34 mouse cellular contexts compared by ENCODE assay signal in genomic region chr4:39474291-39474690, GRCm38 (mm10). TPM values are rescaled to one million over a fixed set of nuclear protein-coding genes. Genes with fewer than 3 reads are reported as not detected.
"Had no signal": no experiment of that assay in that cellular context is flagged by ENCODE, and none has a peak within 500 bp of the region (broad histone marks: within the 10 kb centered on the region; RNA-seq: fewer than 3 reads in every experiment).

No protein-coding gene starts in this region.

- H3K36me3 ChIP-seq: heart, embryonic 13.5 days; heart, embryonic 15.5 days; hindbrain, embryonic 13.5 days; hindbrain, embryonic 15.5 days; limb, embryonic 10.5 days; limb, embryonic 12.5 days had no signal

- H3K4me2 ChIP-seq: heart, embryonic 11.5 days; heart, embryonic 13.5 days; heart, embryonic 15.5 days; hindbrain, embryonic 13.5 days; hindbrain, embryonic 15.5 days; limb, embryonic 12.5 days had no signal

- ATAC-seq: hindbrain, postnatal 0 days; intestine, embryonic 16.5 days had no signal

- H3K4me1 ChIP-seq: heart, embryonic 13.5 days; heart, embryonic 15.5 days; hindbrain, embryonic 13.5 days; hindbrain, embryonic 15.5 days; limb, embryonic 10.5 days; limb, embryonic 12.5 days had no signal

- H3K9ac ChIP-seq: heart, embryonic 13.5 days; heart, embryonic 15.5 days; hindbrain, embryonic 13.5 days; hindbrain, embryonic 15.5 days; limb, embryonic 12.5 days had no signal

- H3K27me3 ChIP-seq: heart, embryonic 13.5 days; heart, embryonic 15.5 days; hindbrain, embryonic 13.5 days; hindbrain, embryonic 15.5 days; limb, embryonic 12.5 days had no signal

- DNase-seq: gastrocnemius, postnatal 14 days; gastrocnemius, postnatal 36 days; heart, adult 11 months; heart, adult 2 months; heart, postnatal 14 days; heart, postnatal 36 days; kidney, adult 11 months; kidney, adult 8-10 months; kidney, postnatal 10 days; kidney, postnatal 25 days; kidney, postnatal 4 days; liver had no signal

- H3K9me3 ChIP-seq: heart, embryonic 13.5 days; heart, embryonic 15.5 days; hindbrain, embryonic 13.5 days; hindbrain, embryonic 15.5 days; limb, embryonic 10.5 days; limb, embryonic 12.5 days had no signal

- H3K4me3 ChIP-seq: heart, adult 2 months; heart, embryonic 13.5 days; heart, embryonic 15.5 days; hindbrain, embryonic 13.5 days; hindbrain, embryonic 15.5 days; layer of hippocampus, adult 2 months; left cerebral cortex, adult 2 months; limb, embryonic 10.5 days; limb, embryonic 12.5 days had no signal

- H3K27ac ChIP-seq: heart, adult 2 months; heart, embryonic 13.5 days; heart, embryonic 15.5 days; hindbrain, embryonic 13.5 days; hindbrain, embryonic 15.5 days; hindbrain, postnatal 0 days; layer of hippocampus, adult 2 months; left cerebral cortex, adult 2 months; limb, embryonic 10.5 days; limb, embryonic 12.5 days had no signal

RNA-seq across cellular contexts. Expression of gene 1700009N14Rik, which starts 24.2 kb away (rescaled TPM):
- total RNA-seq: gastrocnemius, adult 18-20 months; gastrocnemius, adult 8-10 months; gastrocnemius, postnatal 14 days; gastrocnemius, postnatal 36 days; heart, adult 2 months; heart, postnatal 14 days; heart, postnatal 36 days; hematopoietic stem cell, adult 5-6 weeks; hindbrain, postnatal 0 days; layer of hippocampus, adult 2 months; layer of hippocampus, postnatal 10 days; layer of hippocampus, postnatal 25 days; left cerebral cortex, adult 2 months; left cerebral cortex, postnatal 14 days; left cerebral cortex, postnatal 36 days had no signal
- polyA plus RNA-seq: heart, embryonic 13.5 days; heart, embryonic 15.5 days; heart, postnatal 0 days; hindbrain, embryonic 11.5 days; hindbrain, embryonic 13.5 days; hindbrain, embryonic 15.5 days; hindbrain, postnatal 0 days; kidney, embryonic 14.5 days; kidney, embryonic 16.5 days; limb, embryonic 10.5 days; limb, embryonic 12.5 days had no signal
